Mouse (Mus musculus) G1E (cell line): ENCODE data around the gene Isy1.

Experiments
- GATA1 ChIP-seq: IDR thresholded peaks from 2 replicates; pipeline ENCODE4 v1.6.1; 2012; ENCODE audit warnings: borderline replicate concordance, low read length, inconsistent platforms, mixed read lengths
- TAL1 ChIP-seq: conservative IDR thresholded peaks from 2 replicates; pipeline ENCODE4 v1.6.1; 2012; ENCODE audit warnings: low read depth, low read length, inconsistent platforms, mixed read lengths

DNA sequence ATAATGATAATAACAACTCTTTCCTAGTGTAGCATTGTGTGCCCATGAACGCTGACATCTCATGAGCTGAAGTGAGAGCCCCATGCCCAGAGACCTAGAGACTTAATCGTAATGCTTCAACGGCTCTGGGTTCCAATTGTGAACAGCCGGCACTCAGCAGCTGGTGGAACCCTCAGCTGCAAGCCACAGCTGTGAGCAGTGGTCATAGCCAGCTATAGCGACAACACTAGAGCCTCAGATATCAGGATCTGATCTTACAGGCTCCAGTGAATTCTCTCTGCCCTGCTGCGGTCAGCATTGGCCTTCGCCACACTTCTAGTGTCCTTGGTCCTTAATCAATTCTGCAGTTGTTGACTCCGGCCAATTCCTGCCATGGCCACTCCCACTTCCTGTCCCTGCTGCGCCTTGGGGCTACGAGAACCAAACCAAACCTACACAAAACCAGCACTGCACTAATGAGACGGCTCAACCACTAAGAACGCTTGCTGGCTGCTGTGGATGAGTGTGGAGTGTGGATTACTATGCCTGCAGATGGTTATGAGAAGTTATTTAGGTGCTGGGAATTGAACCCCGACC is 37.6 kb upstream of the Isy1 start:
- no peak for TF ChIP-seq GATA1
- no peak for TF ChIP-seq TAL1
